Comparison of ENCODE assay signal across 16 mouse cellular contexts in the genomic region with DNA sequence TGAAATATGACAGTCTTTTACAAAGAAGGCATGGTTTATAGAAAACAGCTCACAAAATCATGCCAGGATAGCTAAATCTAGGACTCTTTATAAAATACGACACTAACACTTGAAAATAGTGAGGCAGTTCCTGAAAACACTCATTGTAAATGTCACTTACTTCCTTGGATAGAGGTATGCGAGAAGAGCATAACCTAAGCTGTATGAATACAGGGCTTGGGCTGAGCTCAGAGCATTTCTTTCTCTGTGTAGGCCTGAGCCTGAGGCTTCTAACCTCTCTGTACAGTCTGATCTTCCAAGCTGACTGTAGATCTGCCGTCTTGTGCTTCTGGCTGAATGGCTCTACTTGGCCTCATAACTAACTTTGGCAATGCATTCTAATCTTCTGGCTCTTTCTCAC.
"Had no signal": no experiment of that assay in that cellular context is flagged by ENCODE, and none has a peak within 500 bp of the region (broad histone marks: within the 10 kb centered on the region; RNA-seq: fewer than 3 reads in every experiment).

No protein-coding gene starts in this region.

- H3K4me3 ChIP-seq: midbrain, embryonic 10.5 days; midbrain, embryonic 13.5 days; midbrain, embryonic 15.5 days; myocyte; neural tube, embryonic 13.5 days; neural tube, embryonic 15.5 days had no signal

- H3K4me1 ChIP-seq: midbrain, embryonic 10.5 days; midbrain, embryonic 13.5 days; midbrain, embryonic 15.5 days; neural tube, embryonic 13.5 days; neural tube, embryonic 15.5 days had no signal

- H3K27ac ChIP-seq: midbrain, embryonic 10.5 days; neural tube, embryonic 13.5 days; neural tube, embryonic 15.5 days had no signal

- DNase-seq: lung, adult 18-20 months; lung, embryonic 14.5 days; lung, postnatal 10 days; lung, postnatal 4 days; retina, postnatal 1 day; right cerebral cortex, postnatal 4 days; spleen, adult 18-20 months; thymus, adult 18-20 months; thymus, postnatal 14 days; thymus, postnatal 36 days had no signal

- H3K27me3 ChIP-seq: midbrain, embryonic 13.5 days; midbrain, embryonic 15.5 days; neural tube, embryonic 13.5 days; neural tube, embryonic 15.5 days had no signal
